Mouse (Mus musculus): ENCODE measurements at regions not wholly inside any gene's neighbourhood (a gene's known extent, or its start where the extent isn't known, plus 50 kb on each side); places are given as distances from the start of the nearest gene placed in this dataset.

- Histone ChIP-seq H3K4me2 (ENCODE audit: low read length) (no peak overlapping the region), H3K36me3 (ENCODE audit: control insufficient read depth, insufficient read depth, low read length) (no peaks in the 10 kb centered on the region), H3K9me3 (ENCODE audit: control insufficient read depth, low read length) (no peaks in the 10 kb centered on the region), H3K27me3 (ENCODE audit: control insufficient read depth, insufficient read depth, low read length) (no peaks in the 10 kb centered on the region), H3K4me1 (ENCODE audit: control insufficient read depth in 2 of 2, insufficient read depth in 2 of 2, low read length in 2 of 2) (no peaks in the 10 kb centered on the region), H3K4me3 (ENCODE audit: control insufficient read depth in 1 of 2, insufficient read depth in 1 of 2, low read depth in 1 of 2, low read length in 2 of 2) (no peak overlapping the region), H3K27ac (replicated peaks in 1 of 2; ENCODE audit: control insufficient read depth in 1 of 2, insufficient read depth in 1 of 2, low read depth in 2 of 2, low read length in 2 of 2) (no peak overlapping the region), H3K9ac (ENCODE audit: low read length) (no peak overlapping the region)
- ATAC-seq (ENCODE audit: insufficient number of reproducible peaks, insufficient read depth, low FRiP score, low read depth): no peak
- 76% methylated on average over 11 of the region's 11 CpGs for WGBS
Measured at GRCm38 (mm10) chr9:111762653-111763468, 72.7 kb upstream of the Stac start.

- WGBS: 69% methylated on average over 10 of the region's 10 CpGs
- H3K4me2 ChIP-seq (ENCODE audit: low read length): no peak overlapping the region
- no peaks in the 10 kb centered on the region for H3K9me3 ChIP-seq (ENCODE audit: control insufficient read depth, low read length)
- H3K27me3 ChIP-seq (ENCODE audit: control insufficient read depth, insufficient read depth, low read length): no peaks in the 10 kb centered on the region
- no peak overlapping the region for H3K27ac ChIP-seq (replicated peaks in 1 of 2; ENCODE audit: control insufficient read depth in 1 of 2, insufficient read depth in 1 of 2, low read depth in 2 of 2, low read length in 2 of 2)
- no peak overlapping the region for H3K4me3 ChIP-seq (ENCODE audit: control insufficient read depth in 1 of 2, insufficient read depth in 1 of 2, low read depth in 1 of 2, low read length in 2 of 2)
- H3K9ac ChIP-seq (ENCODE audit: low read length): no peak overlapping the region
- H3K36me3 ChIP-seq (ENCODE audit: control insufficient read depth, insufficient read depth, low read length): no peaks in the 10 kb centered on the region
- H3K4me1 ChIP-seq (ENCODE audit: control insufficient read depth in 2 of 2, insufficient read depth in 2 of 2, low read length in 2 of 2): no peaks in the 10 kb centered on the region
- no peak for ATAC-seq (ENCODE audit: insufficient number of reproducible peaks, insufficient read depth, low FRiP score, low read depth)
Measured at GRCm38 (mm10) chr9:111755235-111755634, 65.1 kb upstream of the Stac start.

- Histone ChIP-seq H3K4me2 (ENCODE audit: low read length) (no peak overlapping the region), H3K27ac (replicated peaks in 1 of 2; ENCODE audit: control insufficient read depth in 1 of 2, insufficient read depth in 1 of 2, low read depth in 2 of 2, low read length in 2 of 2) (no peak overlapping the region), H3K4me1 (ENCODE audit: control insufficient read depth in 2 of 2, insufficient read depth in 2 of 2, low read length in 2 of 2) (no peaks in the 10 kb centered on the region), H3K36me3 (ENCODE audit: control insufficient read depth, insufficient read depth, low read length) (no peaks in the 10 kb centered on the region), H3K9me3 (ENCODE audit: control insufficient read depth, low read length) (no peaks in the 10 kb centered on the region), H3K27me3 (ENCODE audit: control insufficient read depth, insufficient read depth, low read length) (no peaks in the 10 kb centered on the region), H3K4me3 (ENCODE audit: control insufficient read depth in 1 of 2, insufficient read depth in 1 of 2, low read depth in 1 of 2, low read length in 2 of 2) (no peak overlapping the region), H3K9ac (ENCODE audit: low read length) (no peak overlapping the region)
- no peak for ATAC-seq (ENCODE audit: insufficient number of reproducible peaks, insufficient read depth, low FRiP score, low read depth)
- 63% methylated on average over 6 of the region's 6 CpGs for WGBS
Measured at GRCm38 (mm10) chr9:111746151-111746550, 56.0 kb upstream of the Stac start.

DNA sequence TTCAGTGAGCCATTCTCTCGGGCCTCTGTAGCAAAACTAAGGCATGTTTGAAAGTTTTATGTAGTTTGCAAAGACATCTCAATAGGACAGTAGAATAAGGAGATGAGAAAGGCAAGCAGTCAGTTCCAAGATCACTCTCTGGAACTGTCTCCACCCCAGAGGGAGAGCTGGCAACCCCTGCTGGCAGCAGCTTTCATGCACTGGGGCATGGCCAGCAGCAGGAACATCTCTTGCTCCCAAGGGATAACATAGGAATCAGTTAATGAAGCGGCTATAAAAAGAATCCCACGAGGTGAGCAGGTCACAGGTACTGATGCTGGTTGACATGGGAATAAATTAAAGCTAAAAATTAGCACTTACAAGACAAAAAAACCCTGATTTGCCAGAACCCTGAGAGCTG lies 55.1 kb upstream of the Stac start:
- H3K27ac ChIP-seq (replicated peaks in 1 of 2; ENCODE audit: control insufficient read depth in 1 of 2, insufficient read depth in 1 of 2, low read depth in 2 of 2, low read length in 2 of 2): no peak overlapping the region
- H3K9ac ChIP-seq (ENCODE audit: low read length): no peak overlapping the region
- 55% methylated on average over 3 of the region's 3 CpGs for WGBS
- no peak overlapping the region for H3K4me3 ChIP-seq (ENCODE audit: control insufficient read depth in 1 of 2, insufficient read depth in 1 of 2, low read depth in 1 of 2, low read length in 2 of 2)
- H3K9me3 ChIP-seq (ENCODE audit: control insufficient read depth, low read length): no peaks in the 10 kb centered on the region
- H3K4me2 ChIP-seq (ENCODE audit: low read length): no peak overlapping the region
- H3K36me3 ChIP-seq (ENCODE audit: control insufficient read depth, insufficient read depth, low read length): no peaks in the 10 kb centered on the region
- H3K27me3 ChIP-seq (ENCODE audit: control insufficient read depth, insufficient read depth, low read length): no peaks in the 10 kb centered on the region
- ATAC-seq (ENCODE audit: insufficient number of reproducible peaks, insufficient read depth, low FRiP score, low read depth): no peak
- no peaks in the 10 kb centered on the region for H3K4me1 ChIP-seq (ENCODE audit: control insufficient read depth in 2 of 2, insufficient read depth in 2 of 2, low read length in 2 of 2)

Data from heart, embryonic 14.5 days (tissue).